Mouse (Mus musculus): ENCODE data around the gene Catsper2. TPM values are rescaled to one million over a fixed set of nuclear protein-coding genes. Genes with fewer than 3 reads are reported as not detected.
A peak's percentile ranks its signal among the peaks of the same experiment; 100 is the strongest.

The Catsper2 gene
- polyA plus RNA-seq (2011; ENCODE audit: insufficient read length, low read depth, missing spikeins): 1.5 and 2.8 TPM in 2 replicates

- TF ChIP-seq CTCF (IDR thresholded peaks at IDR 0.05; ENCODE audit: borderline replicate concordance, insufficient read depth, low read length) (no peak), POLR2A (IDR thresholded peaks at IDR 0.05; ENCODE audit: low read depth, low read length) (peak; percentile 90)
- H3K27ac ChIP-seq (ENCODE audit: insufficient read depth, low read length): peak within 1 kb of the TSS; percentile 94
- peak within 1 kb of the TSS; percentile 83 for H3K4me3 ChIP-seq (ENCODE audit: insufficient read depth, low read length)
- H3K4me1 ChIP-seq (ENCODE audit: control insufficient read depth, insufficient read depth, low read length): peaks cover 4% of the 10 kb centered on the region
Measured at GRCm38 (mm10) chr2:121413387-121414042, at the start of gene Catsper2, which contains the start of gene Pdia3. Gene Catsper2, minus strand, starts transcription at chr2:121413792. Gene Pdia3, plus strand, starts transcription at chr2:121413775.

DNA sequence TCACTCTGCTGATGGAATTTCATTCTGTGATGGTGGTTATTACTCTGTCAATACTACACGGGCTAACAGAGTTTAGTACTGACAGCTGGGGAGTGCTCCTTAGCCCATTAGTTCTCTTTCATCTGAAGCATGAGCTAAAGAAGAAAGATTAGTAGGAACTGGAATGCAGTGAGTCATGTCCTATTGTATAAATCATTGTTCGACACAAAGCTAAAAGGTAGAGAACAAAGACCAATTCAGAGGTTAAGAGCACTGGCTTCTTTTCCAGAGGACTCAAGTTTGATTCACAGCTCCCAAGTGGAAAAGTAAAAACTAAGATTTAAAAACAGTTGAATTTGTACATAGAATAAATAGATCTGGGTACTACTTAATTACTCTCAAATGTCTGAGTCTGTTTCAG is 46.5 kb upstream of the Catsper2 start:
- H3K27ac ChIP-seq (ENCODE audit: insufficient read depth, low read length): no peak overlapping the region
- H3K4me1 ChIP-seq (ENCODE audit: control insufficient read depth, insufficient read depth, low read length): peaks cover 2% of the 10 kb centered on the region; the same call in 1 of the 2 replicates
- no peak overlapping the region for H3K4me3 ChIP-seq (ENCODE audit: insufficient read depth, low read length)
- TF ChIP-seq CTCF (IDR thresholded peaks at IDR 0.05; ENCODE audit: borderline replicate concordance, insufficient read depth, low read length): no peak
- no peak for TF ChIP-seq POLR2A (IDR thresholded peaks at IDR 0.05; ENCODE audit: low read depth, low read length)

- TF ChIP-seq POLR2A (IDR thresholded peaks at IDR 0.05; ENCODE audit: low read depth, low read length): peak; percentile 83
- TF ChIP-seq CTCF (IDR thresholded peaks at IDR 0.05; ENCODE audit: borderline replicate concordance, insufficient read depth, low read length): no peak
- Histone ChIP-seq H3K4me3 (ENCODE audit: insufficient read depth, low read length) (peak within 1 kb of the TSS; percentile 91), H3K4me1 (ENCODE audit: control insufficient read depth, insufficient read depth, low read length) (peaks cover 16% of the 10 kb centered on the region), H3K27ac (ENCODE audit: insufficient read depth, low read length) (peak within 1 kb of the TSS; percentile 37)
Measured at GRCm38 (mm10) chr2:121456692-121457642, 43.4 kb upstream of the Catsper2 start, which contains the start of gene Serinc4. Gene Serinc4, minus strand, starts transcription at chr2:121456781.

- H3K27ac ChIP-seq (ENCODE audit: insufficient read depth, low read length): no peak overlapping the region
- no peak overlapping the region for H3K4me3 ChIP-seq (ENCODE audit: insufficient read depth, low read length)
- H3K4me1 ChIP-seq (ENCODE audit: control insufficient read depth, insufficient read depth, low read length): peaks cover 19% of the 10 kb centered on the region
- no peak for TF ChIP-seq CTCF (IDR thresholded peaks at IDR 0.05; ENCODE audit: borderline replicate concordance, insufficient read depth, low read length)
- TF ChIP-seq POLR2A (IDR thresholded peaks at IDR 0.05; ENCODE audit: low read depth, low read length): no peak
Measured at GRCm38 (mm10) chr2:121455534-121455933, 41.9 kb upstream of the Catsper2 start.

DNA sequence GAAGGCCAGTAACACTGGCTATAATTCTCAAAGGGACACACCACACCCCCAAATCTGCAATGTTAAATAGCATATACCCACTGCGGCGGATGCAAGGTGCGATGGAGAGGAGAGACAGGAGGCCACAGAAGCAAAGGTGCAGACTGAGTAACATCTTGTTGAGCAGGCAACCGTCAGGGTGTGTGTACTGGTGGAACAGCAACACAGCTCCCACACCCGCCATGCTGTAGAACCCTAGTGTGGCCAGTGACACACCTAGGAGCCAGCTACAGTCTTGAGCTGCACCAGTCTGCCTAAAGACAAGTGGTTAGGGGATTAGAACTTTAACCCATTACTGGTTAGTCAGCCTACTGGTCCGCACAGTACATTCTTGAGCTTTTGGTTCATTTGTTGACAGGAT is 40.3 kb upstream of the Catsper2 start:
- Histone ChIP-seq H3K4me3 (ENCODE audit: insufficient read depth, low read length) (no peak overlapping the region), H3K4me1 (ENCODE audit: control insufficient read depth, insufficient read depth, low read length) (peaks cover 19% of the 10 kb centered on the region), H3K27ac (ENCODE audit: insufficient read depth, low read length) (no peak overlapping the region; the same call in 1 of the 2 replicates)
- peak; percentile 54; the same call in 1 of the 2 replicates for TF ChIP-seq POLR2A (IDR thresholded peaks at IDR 0.05; ENCODE audit: low read depth, low read length)
- TF ChIP-seq CTCF (IDR thresholded peaks at IDR 0.05; ENCODE audit: borderline replicate concordance, insufficient read depth, low read length): no peak

DNA sequence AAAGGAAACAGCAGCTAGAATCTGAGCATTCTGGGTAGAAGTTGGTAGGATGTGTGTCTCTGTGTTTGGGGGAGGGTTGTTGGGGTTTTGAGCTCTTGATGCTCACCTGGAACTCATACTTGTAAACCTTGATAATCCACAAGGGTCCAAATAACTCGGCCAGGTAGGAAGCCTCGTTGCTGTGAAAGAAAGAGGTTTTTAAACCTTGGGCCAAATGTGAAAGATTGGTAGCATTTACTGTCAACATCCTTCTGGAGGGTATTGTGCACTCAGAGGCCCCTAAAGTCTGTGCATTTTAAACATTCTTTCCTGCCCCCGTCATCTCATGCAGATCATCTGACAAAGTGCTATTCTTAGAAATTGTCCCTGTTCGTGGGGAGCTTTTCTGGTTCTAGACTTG is 39.4 kb upstream of the Catsper2 start, which contains the start of gene Hypk:
Hypk (plus strand) TSS at position 301 of the 400 bp plus-strand sequence.
- H3K4me1 ChIP-seq (ENCODE audit: control insufficient read depth, insufficient read depth, low read length): peaks cover 19% of the 10 kb centered on the region
- H3K27ac ChIP-seq (ENCODE audit: insufficient read depth, low read length): peak within 1 kb of the TSS; percentile 92
- no peak for TF ChIP-seq CTCF (IDR thresholded peaks at IDR 0.05; ENCODE audit: borderline replicate concordance, insufficient read depth, low read length)
- peak; percentile 14; the same call in 1 of the 2 replicates for TF ChIP-seq POLR2A (IDR thresholded peaks at IDR 0.05; ENCODE audit: low read depth, low read length)
- H3K4me3 ChIP-seq (ENCODE audit: insufficient read depth, low read length): peak within 1 kb of the TSS; percentile 11; the same call in 1 of the 2 replicates

DNA sequence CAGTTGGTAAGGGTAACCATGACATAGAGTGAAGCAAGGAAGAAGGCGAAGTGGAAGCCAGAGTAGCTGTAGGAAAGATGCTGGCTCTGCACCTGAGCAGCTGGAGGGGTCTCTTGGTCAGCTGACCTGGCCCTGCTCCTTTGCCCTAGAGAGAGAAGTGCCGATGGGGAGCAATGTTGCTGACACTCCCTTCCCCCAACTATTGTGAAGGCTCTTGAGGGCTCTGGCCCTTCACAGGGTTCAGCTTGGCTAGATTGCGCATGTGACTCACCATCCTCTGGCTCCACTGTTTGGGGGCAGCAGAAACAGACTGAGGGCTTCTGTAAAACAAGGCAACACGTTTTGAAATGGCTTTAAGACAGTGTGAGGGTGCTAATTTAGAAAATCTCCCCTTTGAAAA is 38.8 kb upstream of the Catsper2 start:
- TF ChIP-seq CTCF (IDR thresholded peaks at IDR 0.05; ENCODE audit: borderline replicate concordance, insufficient read depth, low read length) (no peak), POLR2A (IDR thresholded peaks at IDR 0.05; ENCODE audit: low read depth, low read length) (no peak)
- H3K27ac ChIP-seq (ENCODE audit: insufficient read depth, low read length): peak overlapping the region; percentile 92
- H3K4me3 ChIP-seq (ENCODE audit: insufficient read depth, low read length): peak overlapping the region; percentile 11; the same call in 1 of the 2 replicates

DNA sequence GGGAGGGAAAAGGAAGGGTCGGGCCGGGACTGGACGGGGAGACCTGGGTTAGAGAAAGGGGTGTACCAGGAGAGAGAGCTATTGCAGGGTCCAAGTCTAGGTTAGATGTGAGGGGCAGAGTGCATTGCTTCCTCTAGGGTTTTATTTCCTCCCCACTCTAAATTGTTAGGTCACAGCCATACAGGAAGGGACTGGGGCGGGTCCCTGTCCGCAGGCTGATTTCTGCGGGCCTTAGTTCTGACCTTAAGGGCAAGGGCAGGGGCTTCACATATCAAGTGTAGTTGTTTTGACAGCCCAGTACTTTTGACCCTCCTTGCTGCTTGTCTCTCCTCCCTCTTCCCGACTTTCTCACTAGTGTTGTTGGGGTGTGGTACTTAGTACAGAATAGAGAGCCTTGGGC is 36.5 kb upstream of the Catsper2 start:
- Histone ChIP-seq H3K4me3 (ENCODE audit: insufficient read depth, low read length) (peak overlapping the region; percentile 98), H3K27ac (ENCODE audit: insufficient read depth, low read length) (peak overlapping the region; percentile 68), H3K4me1 (ENCODE audit: control insufficient read depth, insufficient read depth, low read length) (peaks cover 22% of the 10 kb centered on the region)
- TF ChIP-seq CTCF (IDR thresholded peaks at IDR 0.05; ENCODE audit: borderline replicate concordance, insufficient read depth, low read length) (no peak), POLR2A (IDR thresholded peaks at IDR 0.05; ENCODE audit: low read depth, low read length) (peak; percentile 31; the same call in 1 of the 2 replicates)

More for the DNA sequence above, 38.8 kb upstream of the Catsper2 start:
- peaks cover 19% of the 10 kb centered on the region for H3K4me1 ChIP-seq (ENCODE audit: control insufficient read depth, insufficient read depth, low read length)

GRCm38 (mm10) chr2:121449545-121450011 is 36.0 kb upstream of the Catsper2 start:
- H3K4me1 ChIP-seq (ENCODE audit: control insufficient read depth, insufficient read depth, low read length): peaks cover 22% of the 10 kb centered on the region
- TF ChIP-seq POLR2A (IDR thresholded peaks at IDR 0.05; ENCODE audit: low read depth, low read length) (no peak), CTCF (IDR thresholded peaks at IDR 0.05; ENCODE audit: borderline replicate concordance, insufficient read depth, low read length) (no peak)
- H3K4me3 ChIP-seq (ENCODE audit: insufficient read depth, low read length): peak overlapping the region; percentile 98
- H3K27ac ChIP-seq (ENCODE audit: insufficient read depth, low read length): peak overlapping the region; percentile 85
